Mouse (Mus musculus): ENCODE measurements around the gene Olfr1472. TPM values are rescaled to one million over a fixed set of nuclear protein-coding genes. Genes with fewer than 3 reads are reported as not detected.
"Not testable (repeated sequence)": the region's sequence is repeated elsewhere in the genome, so short reads cannot be mapped to it uniquely, and the experiment has no call there.

The Olfr1472 gene
- polyA plus RNA-seq (2012; ENCODE audit: insufficient read depth, low replicate concordance): not detected in 2 replicates

DNA sequence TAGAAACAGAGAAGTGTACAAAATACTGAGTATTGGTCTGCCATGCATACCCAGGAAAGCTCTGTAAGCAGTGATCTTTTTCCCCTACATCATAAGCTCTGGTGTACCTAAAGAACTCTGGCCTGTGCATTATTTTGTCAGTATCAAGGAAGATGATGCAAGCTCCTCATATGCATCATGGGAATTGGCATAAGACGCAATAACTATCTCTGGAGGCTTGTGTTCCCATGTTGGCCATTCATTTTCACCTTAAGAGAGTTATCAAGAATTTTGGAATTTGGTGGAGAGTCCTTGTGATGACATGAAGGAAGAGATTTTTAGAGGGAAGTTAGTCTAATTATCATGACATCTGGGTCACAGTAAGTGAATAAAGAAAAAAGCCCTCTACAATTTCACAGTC is at the start of gene Olfr1472:
TSS of gene Olfr1472 (minus strand) at position 101 of the 400 bp plus-strand sequence.
- H3K4me1 ChIP-seq: no peaks in the 10 kb centered on the region
- H3K9me3 ChIP-seq: peaks cover 14% of the 10 kb centered on the region
- H3K27me3 ChIP-seq (replicated peaks): no peaks in the 10 kb centered on the region
- TF ChIP-seq GATA1 (IDR thresholded peaks at IDR 0.05; ENCODE audit: borderline replicate concordance, low read length) (no peak), FLI1 (IDR thresholded peaks at IDR 0.05; ENCODE audit: low read length) (no peak)
- no peak within 1 kb of the TSS for H3K4me3 ChIP-seq (replicated peaks)
- no peaks in the 10 kb centered on the region for H3K36me3 ChIP-seq (replicated peaks; ENCODE audit: low read length)

DNA sequence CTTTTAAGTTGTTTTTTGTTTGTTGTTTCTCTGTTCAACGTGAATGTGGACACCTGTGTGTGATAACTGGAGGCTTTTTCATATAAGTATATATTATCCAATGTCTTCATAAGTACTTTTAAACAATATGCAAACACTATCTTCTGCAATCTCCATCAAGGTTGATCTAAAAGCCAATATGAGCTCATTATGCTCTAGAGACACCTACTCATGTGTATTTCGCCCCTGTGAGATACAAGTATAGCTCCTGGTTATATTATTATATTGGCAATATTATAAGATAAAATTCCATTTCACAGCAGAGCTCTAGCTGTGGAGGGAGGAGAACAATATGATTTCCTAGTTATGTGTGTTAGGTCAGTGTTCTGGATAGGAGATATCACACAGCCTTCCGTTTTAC is 44.4 kb upstream of the Olfr1472 start, which contains the start of gene Olfr1477:
TSS of gene Olfr1477 (plus strand) at position 301 of the 400 bp plus-strand sequence.
- peaks cover 4% of the 10 kb centered on the region; the same call in 1 of the 2 replicates for H3K9me3 ChIP-seq
- no peak within 1 kb of the TSS for H3K4me3 ChIP-seq (replicated peaks)
- no peaks in the 10 kb centered on the region for H3K27me3 ChIP-seq (replicated peaks)
- no peaks in the 10 kb centered on the region for H3K4me1 ChIP-seq
- H3K36me3 ChIP-seq (replicated peaks; ENCODE audit: low read length): no peaks in the 10 kb centered on the region
- TF ChIP-seq GATA1 (IDR thresholded peaks at IDR 0.05; ENCODE audit: borderline replicate concordance, low read length) (no peak), FLI1 (IDR thresholded peaks at IDR 0.05; ENCODE audit: low read length) (no peak)

DNA sequence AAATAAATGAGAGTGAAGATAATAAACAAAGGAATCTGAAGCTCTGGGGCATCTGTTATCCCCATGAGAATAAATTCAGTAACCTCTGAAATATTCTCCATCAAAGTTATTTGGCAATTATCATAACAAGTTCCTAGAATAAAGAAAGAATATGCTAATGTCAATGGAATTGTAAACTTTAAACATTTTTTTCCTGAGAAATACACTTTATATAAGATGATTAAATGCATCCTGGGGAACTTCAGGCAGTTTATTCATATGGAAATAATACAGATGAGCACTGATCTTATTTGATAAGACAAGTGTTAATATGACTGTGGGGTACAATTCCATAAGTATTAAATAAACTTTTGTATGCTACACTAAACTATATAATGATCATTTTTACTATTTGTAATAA is 24.2 kb upstream of the Olfr1472 start, which contains the start of gene Olfr1475:
TSS of gene Olfr1475 (minus strand) at position 101 of the 400 bp plus-strand sequence.
- TF ChIP-seq GATA1 (IDR thresholded peaks at IDR 0.05; ENCODE audit: borderline replicate concordance, low read length) (no peak), FLI1 (IDR thresholded peaks at IDR 0.05; ENCODE audit: low read length) (no peak)
- no peak within 1 kb of the TSS for H3K4me3 ChIP-seq (replicated peaks)
- no peaks in the 10 kb centered on the region for H3K9me3 ChIP-seq
- H3K4me1 ChIP-seq: no peaks in the 10 kb centered on the region
- no peaks in the 10 kb centered on the region for H3K27me3 ChIP-seq (replicated peaks)
- H3K36me3 ChIP-seq (replicated peaks; ENCODE audit: low read length): no peaks in the 10 kb centered on the region

DNA sequence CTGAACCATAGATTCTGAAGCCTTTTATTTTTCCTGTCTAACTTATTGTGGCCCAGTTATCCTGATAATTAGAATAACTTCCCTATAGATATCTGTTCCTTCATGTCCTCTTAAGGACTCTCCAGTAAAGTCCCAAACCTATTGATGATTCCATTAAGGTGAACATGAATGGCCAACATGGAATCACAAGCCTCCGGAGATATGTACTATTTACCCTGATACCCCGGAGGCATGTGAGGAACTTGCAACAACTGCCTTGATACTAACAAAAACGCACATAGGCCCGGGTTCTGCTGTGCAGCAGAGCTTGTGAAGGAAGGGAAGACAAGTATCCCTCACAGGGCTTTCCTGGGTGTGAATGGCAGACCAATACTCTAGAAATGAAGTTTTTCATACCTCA is 13.4 kb upstream of the Olfr1472 start, which contains the start of gene Olfr1474:
TSS of gene Olfr1474 (plus strand) at position 301 of the 400 bp plus-strand sequence.
- H3K27me3 ChIP-seq (replicated peaks); H3K9me3 ChIP-seq; H3K36me3 ChIP-seq (replicated peaks; ENCODE audit: low read length); H3K4me3 ChIP-seq (replicated peaks); H3K4me1 ChIP-seq: not testable (repeated sequence)

DNA sequence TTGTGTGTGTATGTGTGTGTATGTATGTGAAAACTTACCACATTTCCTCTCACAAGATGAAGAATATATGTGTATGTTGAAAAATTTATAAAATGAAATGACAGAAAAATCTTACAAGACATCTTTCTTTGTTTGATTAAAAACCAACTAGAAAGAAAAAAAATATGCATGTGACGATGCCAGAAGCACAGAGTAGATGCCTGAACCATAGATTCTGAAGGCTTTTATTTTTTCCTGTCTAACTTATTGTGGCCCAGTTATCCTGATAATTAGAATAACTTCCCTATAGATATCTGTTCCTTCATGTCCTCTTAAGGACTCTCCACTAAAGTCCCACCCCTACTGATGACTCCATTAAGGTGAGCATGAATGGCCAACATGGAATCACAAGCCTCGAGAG is 12.8 kb downstream of the Olfr1472 start, which contains the start of gene Olfr1471:
TSS of gene Olfr1471 (plus strand) at position 301 of the 400 bp plus-strand sequence.
- not testable (repeated sequence) for H3K4me1 ChIP-seq; H3K4me3 ChIP-seq (replicated peaks); H3K36me3 ChIP-seq (replicated peaks; ENCODE audit: low read length); H3K9me3 ChIP-seq; H3K27me3 ChIP-seq (replicated peaks)

DNA sequence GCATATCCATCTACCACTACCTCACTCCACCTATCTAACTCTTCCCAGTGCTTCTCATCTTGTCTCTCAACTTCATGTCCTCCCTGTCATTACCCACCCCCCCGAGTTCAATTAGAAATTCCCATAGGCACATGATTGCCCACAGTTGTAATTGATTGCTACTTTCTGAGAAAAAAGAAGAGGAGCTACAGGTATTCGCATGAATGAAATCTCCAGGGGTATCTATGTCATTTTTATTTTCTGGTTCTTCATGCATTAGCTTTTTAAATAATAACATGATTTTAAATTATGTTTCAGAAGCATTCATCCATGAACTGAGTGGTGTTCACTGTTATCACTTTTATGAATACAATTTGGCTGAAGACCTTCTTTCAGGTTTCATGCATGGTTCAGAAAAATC is 48.3 kb downstream of the Olfr1472 start, which contains the start of gene Olfr1469:
TSS of gene Olfr1469 (plus strand) at position 301 of the 400 bp plus-strand sequence.
- Histone ChIP-seq H3K27me3 (replicated peaks) (no peaks in the 10 kb centered on the region), H3K4me3 (replicated peaks) (no peak within 1 kb of the TSS), H3K9me3 (peaks cover 4% of the 10 kb centered on the region; the same call in 1 of the 2 replicates), H3K4me1 (no peaks in the 10 kb centered on the region), H3K36me3 (replicated peaks; ENCODE audit: low read length) (no peaks in the 10 kb centered on the region)
- TF ChIP-seq FLI1 (IDR thresholded peaks at IDR 0.05; ENCODE audit: low read length): no peak
- no peak for TF ChIP-seq GATA1 (IDR thresholded peaks at IDR 0.05; ENCODE audit: borderline replicate concordance, low read length)

Other genes with a start within 250 kb of the Olfr1472 start
- gene Olfr1463, start 224.8 kb downstream of the Olfr1472 start, polyA plus RNA-seq (2012; ENCODE audit: insufficient read depth, low replicate concordance): not detected in 2 replicates
- not detected in 2 replicates for gene Olfr1465, start 140.5 kb downstream of the Olfr1472 start, polyA plus RNA-seq (2012; ENCODE audit: insufficient read depth, low replicate concordance)
- gene Olfr1466, start 117.2 kb downstream of the Olfr1472 start, polyA plus RNA-seq (2012; ENCODE audit: insufficient read depth, low replicate concordance): not detected in 2 replicates
- gene Olfr1467, start 93.8 kb downstream of the Olfr1472 start, polyA plus RNA-seq (2012; ENCODE audit: insufficient read depth, low replicate concordance): not detected in 2 replicates
- not detected in 2 replicates for gene Olfr1469, start 48.2 kb downstream of the Olfr1472 start, polyA plus RNA-seq (2012; ENCODE audit: insufficient read depth, low replicate concordance)
- not detected in 2 replicates for gene Olfr1471, start 12.7 kb downstream of the Olfr1472 start, polyA plus RNA-seq (2012; ENCODE audit: insufficient read depth, low replicate concordance)
- not detected in 2 replicates for gene Olfr1474, start 13.5 kb upstream of the Olfr1472 start, polyA plus RNA-seq (2012; ENCODE audit: insufficient read depth, low replicate concordance)
- gene Olfr1475, start 24.1 kb upstream of the Olfr1472 start, polyA plus RNA-seq (2012; ENCODE audit: insufficient read depth, low replicate concordance): not detected in 2 replicates
- not detected in 2 replicates for gene Olfr1477, start 44.5 kb upstream of the Olfr1472 start, polyA plus RNA-seq (2012; ENCODE audit: insufficient read depth, low replicate concordance)
- gene Olfr1480, start 71.8 kb upstream of the Olfr1472 start, polyA plus RNA-seq (2012; ENCODE audit: insufficient read depth, low replicate concordance): not detected in 2 replicates
- gene Olfr1484, start 127.4 kb upstream of the Olfr1472 start, polyA plus RNA-seq (2012; ENCODE audit: insufficient read depth, low replicate concordance): not detected in 2 replicates
- not detected in 2 replicates for gene Olfr1487, start 161.3 kb upstream of the Olfr1472 start, polyA plus RNA-seq (2012; ENCODE audit: insufficient read depth, low replicate concordance)
- gene Olfr1489, start 175.5 kb upstream of the Olfr1472 start, polyA plus RNA-seq (2012; ENCODE audit: insufficient read depth, low replicate concordance): not detected in 2 replicates
- gene Olfr1490, start 195.0 kb upstream of the Olfr1472 start, polyA plus RNA-seq (2012; ENCODE audit: insufficient read depth, low replicate concordance): not detected in 2 replicates
- gene Olfr1491, start 241.2 kb upstream of the Olfr1472 start, polyA plus RNA-seq (2012; ENCODE audit: insufficient read depth, low replicate concordance): not detected in 2 replicates

All from megakaryocyte, embryonic 14.5 days (primary cell).